Mouse (Mus musculus): ENCODE measurements at regions not wholly inside any gene's neighbourhood (a gene's known extent, or its start where the extent isn't known, plus 50 kb on each side); places are given as distances from the start of the nearest gene placed in this dataset.
A peak's percentile ranks its signal among the peaks of the same experiment; 100 is the strongest.

DNA sequence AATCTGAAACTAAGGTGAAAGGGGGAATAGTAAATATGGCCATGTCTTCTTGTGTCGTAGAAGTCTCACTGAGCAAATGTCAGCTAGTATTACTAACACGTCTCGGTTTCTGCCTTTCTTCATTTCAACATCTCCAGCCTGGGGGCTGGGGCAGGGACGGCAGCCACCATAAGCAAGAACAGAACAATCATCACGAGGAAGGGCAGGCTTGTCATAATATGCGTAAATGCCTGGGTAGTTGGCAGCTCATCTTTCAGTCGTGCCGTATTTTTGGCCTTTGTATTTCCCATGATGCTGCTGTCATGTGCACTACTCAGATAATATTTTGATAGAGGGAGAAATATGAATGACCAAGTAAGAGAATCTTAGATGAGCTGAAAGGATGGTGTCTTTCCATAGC lies 120.5 kb upstream of the Hand2 start:
- DNase-seq (ENCODE audit: low spot score) (no peak), ATAC-seq (replicated peaks; ENCODE audit: low FRiP score, low read depth) (no peak)
- WGBS = 74% methylated on average over 8 of the region's 8 CpGs

DNA sequence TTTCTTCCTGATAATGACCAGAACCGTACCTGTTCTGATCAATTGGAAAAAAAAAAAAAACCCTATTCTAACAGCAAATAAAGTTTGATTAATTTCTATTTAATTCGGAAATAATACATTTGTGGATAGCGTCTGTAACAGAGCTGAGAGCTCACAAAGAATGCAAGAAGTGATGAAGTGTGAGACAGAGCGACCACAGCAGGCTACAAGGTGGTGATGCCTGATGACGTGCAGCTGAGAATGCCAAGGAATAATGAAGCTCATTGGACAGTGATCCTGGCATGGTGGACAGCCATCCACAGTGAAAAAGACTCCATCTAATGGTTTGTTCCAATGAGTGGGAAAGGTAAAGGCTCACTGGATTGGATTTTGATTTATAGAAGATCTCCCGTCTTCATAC lies 111.2 kb upstream of the Hand2 start:
- Histone ChIP-seq H3K4me1 (replicated peaks; ENCODE audit: insufficient read depth, low read length) (no peaks in the 10 kb centered on the region), H3K9me3 (replicated peaks; ENCODE audit: low read length) (no peaks in the 10 kb centered on the region), H3K27ac (no peak overlapping the region), H3K4me3 (replicated peaks; ENCODE audit: low read depth, low read length) (no peak overlapping the region), H3K27me3 (ENCODE audit: insufficient read depth, low read length) (no peaks in the 10 kb centered on the region), H3K9ac (ENCODE audit: low read depth, low read length) (no peak overlapping the region), H3K36me3 (ENCODE audit: insufficient read depth, low read length) (no peaks in the 10 kb centered on the region), H3K4me2 (ENCODE audit: low read length) (no peak overlapping the region)
- no peak for TF ChIP-seq CTCF (IDR thresholded peaks at IDR 0.05; ENCODE audit: low read depth)
- DNase-seq (ENCODE audit: low spot score) = no peak
- 80% methylated on average over 6 of the region's 6 CpGs for whole genome bisulfite sequencing
- no peak for ATAC-seq (replicated peaks; ENCODE audit: low FRiP score, low read depth)

More for the DNA sequence above, 120.5 kb upstream of the Hand2 start:
- Histone ChIP-seq H3K27me3 (ENCODE audit: insufficient read depth, low read length) (no peaks in the 10 kb centered on the region), H3K4me3 (replicated peaks; ENCODE audit: low read depth, low read length) (no peak overlapping the region), H3K9ac (ENCODE audit: low read depth, low read length) (no peak overlapping the region), H3K4me2 (ENCODE audit: low read length) (no peak overlapping the region), H3K9me3 (replicated peaks; ENCODE audit: low read length) (no peaks in the 10 kb centered on the region), H3K36me3 (ENCODE audit: insufficient read depth, low read length) (no peaks in the 10 kb centered on the region), H3K27ac (no peak overlapping the region), H3K4me1 (replicated peaks; ENCODE audit: insufficient read depth, low read length) (no peaks in the 10 kb centered on the region)
- no peak for TF ChIP-seq CTCF (IDR thresholded peaks at IDR 0.05; ENCODE audit: low read depth)

DNA sequence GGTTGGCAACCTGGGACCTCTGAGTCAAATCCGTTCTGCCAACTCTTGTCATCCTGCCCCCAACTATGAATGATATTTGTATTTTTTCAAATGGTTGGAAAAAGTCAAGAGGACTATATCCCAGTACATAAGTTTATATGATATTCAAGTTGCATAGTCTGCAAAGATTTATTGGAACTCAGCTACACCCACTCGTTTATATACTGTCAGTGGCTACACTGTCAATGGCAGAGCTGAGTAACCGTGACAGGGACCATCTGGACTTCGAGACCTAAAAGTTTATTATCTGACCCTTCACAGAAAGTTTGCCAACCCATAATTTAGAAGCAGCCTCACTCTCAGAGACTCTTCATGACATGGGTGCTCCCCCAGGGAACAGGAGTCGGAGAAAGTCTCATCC lies 107.7 kb upstream of the Hand2 start:
- H3K27ac ChIP-seq = no peak overlapping the region

DNA sequence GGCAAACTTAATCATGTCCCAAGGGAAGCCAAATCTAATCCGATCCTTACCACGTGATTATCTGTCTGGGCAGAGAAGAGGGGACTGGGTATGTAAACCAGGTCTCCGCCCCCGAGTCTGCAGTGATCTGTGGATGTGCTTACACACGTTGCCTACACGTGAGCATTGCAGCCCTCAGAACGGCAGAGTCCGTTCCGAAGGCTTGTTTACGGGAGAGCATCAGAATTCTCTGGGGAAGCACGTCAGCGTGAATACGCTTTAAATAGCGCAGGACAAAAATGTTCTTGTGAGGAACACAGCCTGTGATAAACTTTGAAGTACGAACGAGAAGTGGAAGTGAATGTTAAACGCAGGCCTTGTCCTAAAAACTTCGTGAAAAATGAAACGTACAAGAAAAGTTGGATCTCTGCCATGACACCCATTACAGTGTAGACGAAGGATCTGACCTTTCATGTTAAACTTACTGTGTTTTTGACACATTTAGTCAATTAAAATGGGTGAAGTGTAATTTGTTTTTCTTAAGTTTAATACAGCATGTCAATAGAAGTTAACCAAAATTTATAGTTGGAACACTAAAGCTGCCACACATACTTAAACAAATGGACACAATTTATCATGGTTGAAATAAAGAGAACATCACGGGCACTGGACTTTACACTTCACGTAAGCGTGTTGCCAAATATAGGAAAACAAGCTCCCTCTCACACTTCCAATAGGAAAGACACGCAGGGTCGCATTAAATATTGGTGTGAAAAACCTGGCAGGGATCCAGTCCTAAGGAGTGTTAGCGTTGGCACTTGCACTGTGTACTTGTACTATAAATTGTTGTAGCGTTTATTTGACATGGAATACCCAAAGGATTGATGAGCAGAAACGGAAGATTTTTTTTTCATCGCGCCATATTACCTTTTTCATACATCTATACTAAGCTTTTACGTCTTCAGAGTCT lies 106.5 kb upstream of the Hand2 start:
- ATAC-seq (replicated peaks; ENCODE audit: low FRiP score, low read depth) (no peak), DNase-seq (ENCODE audit: low spot score) (peak; percentile 20)
- no peaks in the 10 kb centered on the region for H3K4me1 ChIP-seq (replicated peaks; ENCODE audit: insufficient read depth, low read length)
- no peaks in the 10 kb centered on the region for H3K27me3 ChIP-seq (ENCODE audit: insufficient read depth, low read length)
- no peak overlapping the region for H3K9ac ChIP-seq (ENCODE audit: low read depth, low read length)
- no peak overlapping the region for H3K4me3 ChIP-seq (replicated peaks; ENCODE audit: low read depth, low read length)
- no peak for TF ChIP-seq CTCF (IDR thresholded peaks at IDR 0.05; ENCODE audit: low read depth)
- peak overlapping the region; percentile 44 for H3K4me2 ChIP-seq (ENCODE audit: low read length)
- WGBS = 44% methylated on average over 31 of the region's 31 CpGs
- no peaks in the 10 kb centered on the region for H3K9me3 ChIP-seq (replicated peaks; ENCODE audit: low read length)
- no peak overlapping the region for H3K27ac ChIP-seq
- no peaks in the 10 kb centered on the region for H3K36me3 ChIP-seq (ENCODE audit: insufficient read depth, low read length)

More for the DNA sequence above, 107.7 kb upstream of the Hand2 start:
- Histone ChIP-seq H3K9me3 (replicated peaks; ENCODE audit: low read length) (no peaks in the 10 kb centered on the region), H3K9ac (ENCODE audit: low read depth, low read length) (no peak overlapping the region), H3K36me3 (ENCODE audit: insufficient read depth, low read length) (no peaks in the 10 kb centered on the region), H3K27me3 (ENCODE audit: insufficient read depth, low read length) (no peaks in the 10 kb centered on the region), H3K4me2 (ENCODE audit: low read length) (no peak overlapping the region), H3K4me3 (replicated peaks; ENCODE audit: low read depth, low read length) (no peak overlapping the region), H3K4me1 (replicated peaks; ENCODE audit: insufficient read depth, low read length) (no peaks in the 10 kb centered on the region)
- TF ChIP-seq CTCF (IDR thresholded peaks at IDR 0.05; ENCODE audit: low read depth) = no peak
- ATAC-seq (replicated peaks; ENCODE audit: low FRiP score, low read depth) (no peak), DNase-seq (ENCODE audit: low spot score) (peak; percentile 8)
- 33% methylated on average over 5 of the region's 5 CpGs for WGBS

DNA sequence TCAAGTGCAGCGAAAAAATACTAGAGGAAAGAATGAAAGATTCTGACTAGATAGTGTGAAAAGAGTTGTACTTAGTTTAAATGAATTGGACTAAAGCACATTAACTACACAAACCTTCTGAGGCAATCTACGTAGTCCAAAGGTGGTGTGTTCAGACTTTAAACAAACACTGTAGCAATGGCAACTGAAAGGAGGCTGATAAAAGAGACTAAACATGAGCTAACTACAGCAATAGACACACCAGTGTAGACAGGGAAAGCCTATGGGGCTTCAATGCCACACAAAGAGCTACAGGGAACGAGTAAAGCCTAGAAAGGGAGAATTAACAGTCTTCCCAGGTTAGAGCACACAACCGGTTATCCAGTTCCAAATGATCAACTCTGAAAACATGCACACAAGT lies 90.2 kb upstream of the Hand2 start:
- H3K9ac ChIP-seq (ENCODE audit: low read depth, low read length) = no peak overlapping the region
- no peaks in the 10 kb centered on the region for H3K36me3 ChIP-seq (ENCODE audit: insufficient read depth, low read length)
- no peak for TF ChIP-seq CTCF (IDR thresholded peaks at IDR 0.05; ENCODE audit: low read depth)
- no peak overlapping the region for H3K4me3 ChIP-seq (replicated peaks; ENCODE audit: low read depth, low read length)
- no peak overlapping the region for H3K27ac ChIP-seq
- 81% methylated on average over 4 of the region's 4 CpGs for WGBS
- H3K9me3 ChIP-seq (replicated peaks; ENCODE audit: low read length) = no peaks in the 10 kb centered on the region
- no peaks in the 10 kb centered on the region for H3K4me1 ChIP-seq (replicated peaks; ENCODE audit: insufficient read depth, low read length)
- H3K27me3 ChIP-seq (ENCODE audit: insufficient read depth, low read length) = no peaks in the 10 kb centered on the region
- no peak for DNase-seq (ENCODE audit: low spot score)
- H3K4me2 ChIP-seq (ENCODE audit: low read length) = no peak overlapping the region
- no peak for ATAC-seq (replicated peaks; ENCODE audit: low FRiP score, low read depth)

DNA sequence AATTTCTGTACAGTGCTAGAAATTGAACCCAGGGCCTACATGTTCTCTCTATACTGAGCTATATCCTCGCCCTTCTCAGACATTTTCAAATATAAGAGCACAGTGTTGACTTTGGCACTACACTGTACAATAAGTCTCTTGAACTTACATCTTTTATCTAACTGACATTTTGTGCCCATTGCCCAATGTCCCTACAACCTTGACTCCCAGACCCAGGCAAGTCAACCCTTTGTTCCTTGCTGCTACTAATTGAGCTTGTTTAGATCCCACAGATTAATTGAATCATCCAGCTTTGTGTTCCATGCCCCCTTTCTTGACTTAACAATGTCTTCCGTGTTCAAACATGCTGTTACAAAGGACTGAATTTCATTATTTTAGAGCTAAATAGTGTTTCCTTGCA lies 78.5 kb upstream of the Hand2 start:
- H3K36me3 ChIP-seq (ENCODE audit: insufficient read depth, low read length) = no peaks in the 10 kb centered on the region
- no peak overlapping the region for H3K4me3 ChIP-seq (replicated peaks; ENCODE audit: low read depth, low read length)
- no peak for TF ChIP-seq CTCF (IDR thresholded peaks at IDR 0.05; ENCODE audit: low read depth)
- no peak overlapping the region for H3K4me2 ChIP-seq (ENCODE audit: low read length)
- no peaks in the 10 kb centered on the region for H3K27me3 ChIP-seq (ENCODE audit: insufficient read depth, low read length)
- no peaks in the 10 kb centered on the region for H3K4me1 ChIP-seq (replicated peaks; ENCODE audit: insufficient read depth, low read length)
- H3K9me3 ChIP-seq (replicated peaks; ENCODE audit: low read length) = no peaks in the 10 kb centered on the region
- no peak overlapping the region for H3K27ac ChIP-seq
- H3K9ac ChIP-seq (ENCODE audit: low read depth, low read length) = no peak overlapping the region
- ATAC-seq (replicated peaks; ENCODE audit: low FRiP score, low read depth) (no peak), DNase-seq (ENCODE audit: low spot score) (no peak)
- WGBS = 64% methylated on average over 2 of the region's 2 CpGs
